Mouse (Mus musculus): ENCODE data around the gene Psmc3ip. TPM values are rescaled to one million over a fixed set of nuclear protein-coding genes. Genes with fewer than 3 reads are reported as not detected.

The Psmc3ip gene
- polyA plus RNA-seq, 1 experiment from 2014 or later: 15.2 TPM

GRCm38 (mm10) chr11:101118105-101118504, 22.9 kb upstream of the Psmc3ip start:
- peak overlapping the region; percentile 80 for H3K4me2 ChIP-seq
- no peaks in the 10 kb centered on the region for H3K9me3 ChIP-seq (replicated peaks)
- H3K9ac ChIP-seq: peak overlapping the region; percentile 96
- H3K36me3 ChIP-seq (replicated peaks): peaks cover 33% of the 10 kb centered on the region
- H3K4me1 ChIP-seq (replicated peaks): peaks cover 49% of the 10 kb centered on the region
- WGBS (ENCODE audit: insufficient replicate concordance): 15% methylated on average over 4 of the region's 4 CpGs
- H3K27ac ChIP-seq (replicated peaks): peak overlapping the region; percentile 97
- no peaks in the 10 kb centered on the region for H3K27me3 ChIP-seq
- H3K4me3 ChIP-seq (replicated peaks): peak overlapping the region; percentile 93
- ATAC-seq (ENCODE audit: insufficient read depth): no peak

GRCm38 (mm10) chr11:101115564-101115963, 20.3 kb upstream of the Psmc3ip start:
- Histone ChIP-seq H3K27me3 (no peaks in the 10 kb centered on the region), H3K4me3 (replicated peaks) (no peak overlapping the region), H3K27ac (replicated peaks) (0 out of 2 replicates have a peak overlapping the region, but pooled peaks have one; percentile 1), H3K9me3 (replicated peaks) (no peaks in the 10 kb centered on the region), H3K9ac (no peak overlapping the region), H3K36me3 (replicated peaks) (peaks cover 32% of the 10 kb centered on the region), H3K4me2 (no peak overlapping the region), H3K4me1 (replicated peaks) (peaks cover 49% of the 10 kb centered on the region)
- no peak for ATAC-seq (ENCODE audit: insufficient read depth)
- 73% methylated on average over 2 of the region's 2 CpGs for WGBS (ENCODE audit: insufficient replicate concordance)

- no peaks in the 10 kb centered on the region for H3K9me3 ChIP-seq (replicated peaks)
- ATAC-seq (ENCODE audit: insufficient read depth): no peak
- H3K27me3 ChIP-seq: no peaks in the 10 kb centered on the region
- no peak overlapping the region for H3K27ac ChIP-seq (replicated peaks)
- H3K4me3 ChIP-seq (replicated peaks): no peak overlapping the region
- WGBS (ENCODE audit: insufficient replicate concordance): 83% methylated on average over 3 of the region's 3 CpGs
- no peak overlapping the region for H3K4me2 ChIP-seq
- H3K9ac ChIP-seq: no peak overlapping the region
- H3K4me1 ChIP-seq (replicated peaks): peaks cover 32% of the 10 kb centered on the region
- peaks cover 39% of the 10 kb centered on the region for H3K36me3 ChIP-seq (replicated peaks)
These were observed 16.9 kb upstream of the Psmc3ip start for GRCm38 (mm10) chr11:101112186-101112585.

GRCm38 (mm10) chr11:101111178-101111577, 15.9 kb upstream of the Psmc3ip start:
- Histone ChIP-seq H3K27me3 (no peaks in the 10 kb centered on the region), H3K4me3 (replicated peaks) (no peak overlapping the region), H3K36me3 (replicated peaks) (peaks cover 32% of the 10 kb centered on the region), H3K27ac (replicated peaks) (no peak overlapping the region), H3K9me3 (replicated peaks) (no peaks in the 10 kb centered on the region), H3K4me1 (replicated peaks) (peaks cover 26% of the 10 kb centered on the region), H3K9ac (no peak overlapping the region), H3K4me2 (no peak overlapping the region)
- WGBS (ENCODE audit: insufficient replicate concordance): 83% methylated on average over 4 of the region's 4 CpGs
- ATAC-seq (ENCODE audit: insufficient read depth): no peak

GRCm38 (mm10) chr11:101110708-101111107, 15.5 kb upstream of the Psmc3ip start:
- H3K9me3 ChIP-seq (replicated peaks): no peaks in the 10 kb centered on the region
- 53% methylated on average over 5 of the region's 5 CpGs for WGBS (ENCODE audit: insufficient replicate concordance)
- peaks cover 32% of the 10 kb centered on the region for H3K36me3 ChIP-seq (replicated peaks)
- H3K4me2 ChIP-seq: no peak overlapping the region
- no peaks in the 10 kb centered on the region for H3K27me3 ChIP-seq
- peaks cover 21% of the 10 kb centered on the region for H3K4me1 ChIP-seq (replicated peaks)
- H3K4me3 ChIP-seq (replicated peaks): no peak overlapping the region
- no peak overlapping the region for H3K27ac ChIP-seq (replicated peaks)
- no peak for ATAC-seq (ENCODE audit: insufficient read depth)
- H3K9ac ChIP-seq: no peak overlapping the region

GRCm38 (mm10) chr11:101109351-101109750, 14.1 kb upstream of the Psmc3ip start:
- no peak for ATAC-seq (ENCODE audit: insufficient read depth)
- no peak overlapping the region for H3K9ac ChIP-seq
- H3K9me3 ChIP-seq (replicated peaks): no peaks in the 10 kb centered on the region
- no peak overlapping the region for H3K27ac ChIP-seq (replicated peaks)
- WGBS (ENCODE audit: insufficient replicate concordance): 88% methylated on average over 4 of the region's 4 CpGs
- H3K36me3 ChIP-seq (replicated peaks): peaks cover 42% of the 10 kb centered on the region
- no peaks in the 10 kb centered on the region for H3K27me3 ChIP-seq
- peaks cover 13% of the 10 kb centered on the region; the same call in 1 of the 2 replicates for H3K4me1 ChIP-seq (replicated peaks)
- H3K4me3 ChIP-seq (replicated peaks): no peak overlapping the region
- no peak overlapping the region for H3K4me2 ChIP-seq

GRCm38 (mm10) chr11:101103011-101103410, 7.8 kb upstream of the Psmc3ip start:
- H3K4me2 ChIP-seq: no peak overlapping the region
- H3K9me3 ChIP-seq (replicated peaks): no peaks in the 10 kb centered on the region
- H3K4me3 ChIP-seq (replicated peaks): no peak overlapping the region
- no peak overlapping the region for H3K27ac ChIP-seq (replicated peaks)
- ATAC-seq (ENCODE audit: insufficient read depth): no peak
- WGBS (ENCODE audit: insufficient replicate concordance): 84% methylated on average over 5 of the region's 5 CpGs
- no peak overlapping the region for H3K9ac ChIP-seq
- no peaks in the 10 kb centered on the region for H3K27me3 ChIP-seq
- H3K4me1 ChIP-seq (replicated peaks): no peaks in the 10 kb centered on the region
- H3K36me3 ChIP-seq (replicated peaks): peaks cover 90% of the 10 kb centered on the region

- H3K9me3 ChIP-seq (replicated peaks): no peaks in the 10 kb centered on the region
- H3K27me3 ChIP-seq: no peaks in the 10 kb centered on the region
- H3K4me2 ChIP-seq: no peak overlapping the region
- H3K4me3 ChIP-seq (replicated peaks): no peak overlapping the region
- ATAC-seq (ENCODE audit: insufficient read depth): no peak
- no peak overlapping the region for H3K27ac ChIP-seq (replicated peaks)
- WGBS (ENCODE audit: insufficient replicate concordance): 90% methylated on average over 8 of the region's 8 CpGs
- H3K36me3 ChIP-seq (replicated peaks): peaks cover 72% of the 10 kb centered on the region
- H3K9ac ChIP-seq: no peak overlapping the region
- peaks cover 28% of the 10 kb centered on the region for H3K4me1 ChIP-seq (replicated peaks)
These were observed 3.0 kb upstream of the Psmc3ip start for GRCm38 (mm10) chr11:101098231-101098630.

- H3K36me3 ChIP-seq (replicated peaks): peaks cover 72% of the 10 kb centered on the region
These were observed 314 bp downstream of the Psmc3ip start for GRCm38 (mm10) chr11:101094930-101095313.

GRCm38 (mm10) chr11:101089931-101090330, 5.3 kb downstream of the Psmc3ip start:
- Histone ChIP-seq H3K27me3 (no peaks in the 10 kb centered on the region), H3K36me3 (replicated peaks) (peaks cover 64% of the 10 kb centered on the region), H3K4me2 (no peak overlapping the region), H3K4me3 (replicated peaks) (no peak overlapping the region), H3K4me1 (replicated peaks) (peaks cover 48% of the 10 kb centered on the region), H3K9me3 (replicated peaks) (no peaks in the 10 kb centered on the region), H3K9ac (no peak overlapping the region), H3K27ac (replicated peaks) (no peak overlapping the region)
- no peak for ATAC-seq (ENCODE audit: insufficient read depth)
- WGBS (ENCODE audit: insufficient replicate concordance): 74% methylated on average over 1 of the region's 1 CpGs

More at GRCm38 (mm10) chr11:101094930-101095313, 314 bp downstream of the Psmc3ip start:
- no peaks in the 10 kb centered on the region for H3K9me3 ChIP-seq (replicated peaks)
- H3K4me1 ChIP-seq (replicated peaks): peaks cover 28% of the 10 kb centered on the region
- under 1% methylated on average over 18 of the region's 18 CpGs for WGBS (ENCODE audit: insufficient replicate concordance)
- peak overlapping the region; percentile 96 for H3K27ac ChIP-seq (replicated peaks)
- ATAC-seq (ENCODE audit: insufficient read depth): 0 out of 2 replicates have a peak, but pooled peaks have one; percentile 1
- peak overlapping the region; percentile 97 for H3K4me2 ChIP-seq
- no peaks in the 10 kb centered on the region for H3K27me3 ChIP-seq
- H3K4me3 ChIP-seq (replicated peaks): peak overlapping the region; percentile 79
- H3K9ac ChIP-seq: peak overlapping the region; percentile 88

GRCm38 (mm10) chr11:101087682-101088055, 7.6 kb downstream of the Psmc3ip start:
- H3K4me2 ChIP-seq: peak overlapping the region; percentile 92
- whole genome bisulfite sequencing (ENCODE audit: insufficient replicate concordance): 11% methylated on average over 8 of the region's 8 CpGs
- peak overlapping the region; percentile 74 for H3K4me3 ChIP-seq (replicated peaks)
- ATAC-seq (ENCODE audit: insufficient read depth): no peak
- no peaks in the 10 kb centered on the region for H3K27me3 ChIP-seq
- H3K36me3 ChIP-seq (replicated peaks): peaks cover 54% of the 10 kb centered on the region
- no peaks in the 10 kb centered on the region for H3K9me3 ChIP-seq (replicated peaks)
- peak overlapping the region; percentile 78 for H3K9ac ChIP-seq
- peak overlapping the region; percentile 84 for H3K27ac ChIP-seq (replicated peaks)
- peaks cover 54% of the 10 kb centered on the region for H3K4me1 ChIP-seq (replicated peaks)

Measured in liver, embryonic 15.5 days (tissue).